Mouse (Mus musculus) lung, embryonic 14.5 days (tissue): Measurements from ENCODE around the gene Tsen54. TPM values are rescaled to one million over a fixed set of nuclear protein-coding genes. Genes with fewer than 3 reads are reported as not detected.

Source experiments
- ATAC-seq: fragments of 200-750 bp; cut with Nextera tagmentation; 2 replicates; pipeline ENCODE4 v1.8.0; 2017; ENCODE audit warnings: mild to moderate bottlenecking, moderate TSS enrichment, moderate library complexity; ENCODE audit not compliant: insufficient read depth
- DNase-seq: peaks from one replicate; pipeline ENCODE4 v3.0.0-alpha.2; 2015
- H3K27ac ChIP-seq: fragments of 300-500 bp; sonication (generic); 2 replicates; pipeline ENCODE4 v1.5.1; 2014; ENCODE audit warnings: low read depth, mild to moderate bottlenecking, moderate library complexity
- H3K27me3 ChIP-seq: fragments of 300-500 bp; sonication (generic); 2 replicates; pipeline ENCODE4 v1.6.1; 2014; ENCODE audit warnings: low read length, control low read depth; ENCODE audit not compliant: insufficient read depth
- H3K36me3 ChIP-seq: fragments of 300-500 bp; sonication (generic); 2 replicates; pipeline ENCODE4 v1.6.1; 2014; ENCODE audit warnings: control low read depth; ENCODE audit not compliant: insufficient read depth
- H3K4me1 ChIP-seq: fragments of 300-500 bp; sonication (generic); 2 replicates; pipeline ENCODE4 v1.6.1; 2014; ENCODE audit warnings: antibody characterized with exemption, control low read depth; ENCODE audit not compliant: insufficient read depth
- H3K4me2 ChIP-seq: fragments of 300-500 bp; sonication (generic); 2 replicates; pipeline ENCODE4 v1.6.1; 2014; ENCODE audit warnings: mild to moderate bottlenecking
- H3K4me3 ChIP-seq: fragments of 300-500 bp; sonication (generic); 2 replicates; pipeline ENCODE4 v1.5.1; 2014; ENCODE audit warnings: low read depth, low read length
- H3K9ac ChIP-seq: fragments of 300-500 bp; sonication (generic); 2 replicates; pipeline ENCODE4 v1.6.1; 2014
- H3K9me3 ChIP-seq: fragments of 300-500 bp; sonication (generic); 2 replicates; pipeline ENCODE4 v1.6.1; 2016; ENCODE audit warnings: low read depth, low read length, control low read depth
- CTCF ChIP-seq: IDR thresholded peaks from 2 replicates; pipeline ENCODE4 v1.5.1; 2016; ENCODE audit warnings: antibody characterized with exemption, low read depth
- WGBS: fragments of 180-500 bp; shearing (Covaris S2); extraction: QIAGEN DNeasy Blood & Tissue Kit; methylation state at CpG from one replicate; pipeline ENCODE4 v1.1.7; 2014; 5-methylcytosine and 5-hydroxymethylcytosine counted together
- polyA plus RNA-seq: library from polyadenylated mRNA; unstranded; fragments of >200 nt; fragmentation: Nextera tagmentation; extraction: Ambion mirVana; gene quantifications from 2 replicates; pipeline ENCODE4 v1.2.1, GENCODE M21; 2014

The Tsen54 gene
- polyA plus RNA-seq, 1 experiment from 2014 or later: 35.0 TPM

DNA sequence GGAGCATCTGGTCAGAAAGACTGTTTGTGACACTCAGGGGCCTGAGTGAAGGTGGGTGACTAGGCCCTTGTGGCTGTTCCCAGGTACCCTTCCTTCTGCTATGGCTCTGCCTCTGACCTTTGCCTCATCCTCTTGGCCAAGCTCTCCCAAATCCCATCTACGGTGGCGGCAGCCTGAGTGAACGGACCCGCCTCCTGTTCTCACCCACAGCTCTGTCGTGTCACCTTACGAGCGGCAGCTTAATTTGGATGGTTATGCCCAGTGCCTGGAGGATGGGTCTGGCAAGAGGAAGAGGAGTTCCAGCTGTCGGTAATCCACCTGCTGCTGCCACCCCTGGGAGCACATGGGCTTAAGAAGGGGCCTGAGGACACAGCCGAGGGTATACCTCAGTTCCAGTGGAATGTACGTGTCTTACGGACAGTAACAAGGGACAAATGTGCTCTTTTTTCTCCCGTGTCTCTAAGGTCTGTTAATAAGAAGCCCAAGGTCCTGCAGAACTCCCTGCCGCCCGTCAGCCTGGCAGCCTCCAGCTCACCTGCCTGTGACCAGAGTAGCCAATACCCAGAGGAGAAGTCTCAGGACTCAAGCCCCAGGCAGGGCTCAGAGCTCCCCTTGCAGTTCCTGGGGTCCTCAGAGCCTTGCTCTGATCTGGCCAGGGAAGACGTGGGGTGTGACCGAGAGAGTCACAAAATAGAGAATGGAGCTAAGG lies 5.5 kb downstream of the Tsen54 start:
- ATAC-seq: no peak

DNA sequence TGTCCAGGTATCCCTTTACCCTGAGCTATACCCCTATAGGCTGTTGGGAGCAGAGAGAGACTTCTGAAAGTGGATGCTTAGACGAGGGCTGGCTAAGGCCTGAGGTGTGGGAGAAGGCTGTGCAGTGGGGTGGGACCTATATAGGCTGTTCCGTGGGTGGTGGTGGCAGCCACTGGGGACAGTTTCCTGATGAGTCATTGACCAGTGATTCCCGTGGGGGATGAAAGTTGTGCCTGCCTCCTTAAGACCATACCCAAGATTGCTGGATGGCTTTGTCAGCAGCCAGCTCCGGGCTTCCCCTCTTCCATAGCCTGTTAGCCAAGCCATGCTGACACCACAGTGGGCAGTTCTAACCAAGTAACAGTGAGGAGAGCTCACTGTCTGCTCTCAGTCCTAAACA lies 6.5 kb downstream of the Tsen54 start:
- Histone ChIP-seq H3K9me3 (no peaks in the 10 kb centered on the region), H3K4me3 (no peak overlapping the region), H3K27me3 (peaks cover 7% of the 10 kb centered on the region; the same call in 1 of the 2 replicates), H3K4me1 (peaks cover 2% of the 10 kb centered on the region; the same call in 1 of the 2 replicates), H3K9ac (no peak overlapping the region), H3K27ac (no peak overlapping the region), H3K36me3 (peaks cover 51% of the 10 kb centered on the region), H3K4me2 (no peak overlapping the region)
- 70% methylated on average over 4 of the region's 4 CpGs for WGBS
- no peak for TF ChIP-seq CTCF
- ATAC-seq (no peak), DNase-seq (no peak)

More for the DNA sequence above, 5.5 kb downstream of the Tsen54 start:
- Histone ChIP-seq H3K4me2 (no peak overlapping the region), H3K9ac (no peak overlapping the region), H3K9me3 (no peaks in the 10 kb centered on the region), H3K27me3 (0 out of 2 replicates have a peak, but pooled peaks cover 7% of the 10 kb centered on the region), H3K36me3 (peaks cover 51% of the 10 kb centered on the region), H3K4me1 (peaks cover 2% of the 10 kb centered on the region; the same call in 1 of the 2 replicates), H3K27ac (no peak overlapping the region), H3K4me3 (no peak overlapping the region)
- WGBS: 84% methylated on average over 16 of the region's 16 CpGs
- no peak for DNase-seq
- TF ChIP-seq CTCF: no peak

DNA sequence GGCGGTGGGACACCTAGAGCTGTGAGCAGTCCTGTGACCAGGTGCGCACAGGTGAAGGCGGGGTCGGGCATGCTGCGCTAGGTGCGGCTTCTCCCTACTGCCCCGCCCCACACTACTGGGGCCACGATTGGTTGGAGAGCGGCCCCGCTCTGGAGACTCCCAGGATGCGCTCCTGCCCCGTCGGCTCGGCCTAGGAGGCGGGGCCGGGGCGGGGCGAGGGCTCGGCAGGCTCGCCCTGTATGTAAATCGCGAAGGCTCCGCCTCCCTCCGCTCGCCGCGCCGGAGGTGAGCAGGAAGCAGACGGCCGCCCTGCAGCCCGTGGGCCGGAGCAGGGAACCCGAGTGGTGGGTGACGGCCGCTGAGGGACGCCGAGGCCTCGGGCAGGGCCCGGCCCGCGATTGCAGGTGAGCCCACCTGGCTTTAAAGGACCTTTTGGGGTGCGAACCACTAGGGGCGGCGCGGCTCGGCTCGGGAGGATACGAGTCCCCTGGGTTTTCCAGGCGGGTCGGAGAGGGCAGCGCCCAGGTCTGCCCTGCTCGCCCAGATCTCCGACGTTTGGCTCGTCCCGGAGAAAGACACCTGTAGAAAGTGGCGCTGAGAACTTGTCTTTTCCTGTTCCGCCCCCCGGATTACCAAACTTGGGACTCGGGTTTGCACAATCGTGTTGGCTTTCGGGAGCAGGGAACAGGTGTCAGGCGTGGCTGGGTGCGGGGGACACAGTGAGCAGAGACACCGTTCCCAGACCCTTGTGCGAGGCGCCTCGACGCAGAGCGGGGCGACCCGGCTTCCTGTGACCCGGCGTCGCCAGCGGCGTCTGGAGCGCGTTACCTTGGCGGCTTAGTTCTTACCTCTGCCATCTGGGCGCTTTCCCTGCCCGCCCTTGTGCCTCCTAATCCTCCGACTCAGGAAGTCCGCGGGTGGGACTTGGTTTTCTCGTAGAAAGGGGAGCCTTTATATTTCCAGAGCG lies 9.5 kb downstream of the Tsen54 start, which contains the start of gene Llgl2:
Llgl2 (plus strand) TSS at position 276 of the 967 bp plus-strand sequence.
- Histone ChIP-seq H3K9ac (peak within 1 kb of the TSS; percentile 62), H3K27ac (peak within 1 kb of the TSS; percentile 65), H3K27me3 (peaks cover 7% of the 10 kb centered on the region; the same call in 1 of the 2 replicates), H3K4me2 (peak within 1 kb of the TSS; percentile 95), H3K4me3 (peak within 1 kb of the TSS; percentile 74), H3K36me3 (peaks cover 32% of the 10 kb centered on the region), H3K9me3 (no peaks in the 10 kb centered on the region), H3K4me1 (peaks cover 2% of the 10 kb centered on the region; the same call in 1 of the 2 replicates)
- WGBS: under 1% methylated on average over 86 of the region's 87 CpGs
- ATAC-seq: peak; percentile 98
- DNase-seq: peak; percentile 95
- peak; percentile 22; the same call in 1 of the 2 replicates for TF ChIP-seq CTCF

DNA sequence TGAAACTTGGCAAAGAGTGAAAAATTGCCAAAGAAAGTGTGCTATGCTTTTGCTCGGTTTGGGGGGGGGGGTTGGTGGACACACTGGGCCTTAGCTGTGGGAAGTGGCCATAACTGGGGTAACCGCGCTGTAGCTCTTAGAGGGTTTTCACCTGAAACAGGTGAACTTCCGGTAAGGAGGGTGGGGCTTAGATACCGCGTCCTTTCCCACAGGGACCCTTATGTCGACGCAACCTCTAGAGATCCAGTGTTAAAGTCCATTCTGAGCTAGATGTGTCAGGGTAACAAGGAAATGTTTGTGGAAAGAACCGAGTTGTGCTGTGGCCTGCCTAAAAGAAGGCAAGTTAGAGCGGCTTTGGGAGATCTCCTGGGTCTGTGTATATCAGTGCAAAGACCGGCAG lies 10.3 kb downstream of the Tsen54 start:
- no peak overlapping the region for H3K27ac ChIP-seq
- H3K4me2 ChIP-seq: peak overlapping the region; percentile 95
- peaks cover 2% of the 10 kb centered on the region; the same call in 1 of the 2 replicates for H3K4me1 ChIP-seq
- peaks cover 7% of the 10 kb centered on the region; the same call in 1 of the 2 replicates for H3K27me3 ChIP-seq
- H3K9me3 ChIP-seq: no peaks in the 10 kb centered on the region
- 13% methylated on average over 11 of the region's 11 CpGs for WGBS
- no peak for TF ChIP-seq CTCF
- peak overlapping the region; percentile 62 for H3K9ac ChIP-seq
- ATAC-seq: no peak
- peak overlapping the region; percentile 74 for H3K4me3 ChIP-seq
- H3K36me3 ChIP-seq: peaks cover 31% of the 10 kb centered on the region
- no peak for DNase-seq

DNA sequence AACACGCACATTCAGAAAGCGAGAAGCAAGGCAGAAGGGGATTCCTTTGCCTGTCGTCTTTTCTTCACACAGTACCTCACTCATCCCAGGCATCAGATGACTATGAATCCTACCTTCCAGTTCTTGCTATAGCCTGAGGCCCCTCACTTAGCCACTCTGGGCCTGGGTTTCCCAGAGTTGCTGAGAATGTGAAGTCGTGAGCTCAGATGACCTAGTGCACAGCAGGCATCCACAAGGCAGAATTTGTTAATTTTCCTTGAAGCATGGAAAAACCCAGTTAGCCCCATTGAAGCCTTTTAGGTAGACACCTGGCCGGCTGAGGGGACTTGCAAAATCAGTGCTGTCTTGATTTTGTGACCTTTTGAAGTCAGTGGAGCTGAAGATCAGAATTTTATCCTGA lies 12.0 kb downstream of the Tsen54 start:
- Histone ChIP-seq H3K4me3 (no peak overlapping the region), H3K27me3 (peaks cover 7% of the 10 kb centered on the region; the same call in 1 of the 2 replicates), H3K36me3 (peaks cover 14% of the 10 kb centered on the region), H3K9ac (no peak overlapping the region), H3K9me3 (no peaks in the 10 kb centered on the region), H3K27ac (no peak overlapping the region), H3K4me2 (peak overlapping the region; percentile 11; the same call in 1 of the 2 replicates), H3K4me1 (peaks cover 12% of the 10 kb centered on the region; the same call in 1 of the 2 replicates)
- TF ChIP-seq CTCF: no peak
- ATAC-seq (no peak), DNase-seq (no peak)
- WGBS: 48% methylated on average over 5 of the region's 5 CpGs

DNA sequence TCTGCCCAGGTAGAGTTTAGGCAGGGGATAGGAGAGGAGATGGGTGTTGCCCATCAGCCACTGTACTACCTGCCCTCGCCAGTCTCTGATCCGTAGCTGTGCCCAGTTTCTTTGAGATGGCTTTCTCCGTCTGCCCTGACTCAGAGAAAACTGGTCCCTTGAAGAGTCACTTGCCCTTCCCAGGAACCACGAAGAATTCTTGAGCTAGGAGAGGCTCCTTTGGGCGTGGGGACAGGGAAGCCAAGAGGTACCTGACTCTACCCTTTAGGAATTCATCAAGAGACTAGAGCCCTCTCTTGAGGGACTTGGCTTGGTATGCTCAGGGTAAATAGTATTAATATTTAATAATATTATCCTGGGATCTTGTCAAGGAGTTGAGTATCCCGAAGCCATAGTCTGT lies 13.1 kb downstream of the Tsen54 start:
- peaks cover 7% of the 10 kb centered on the region; the same call in 1 of the 2 replicates for H3K27me3 ChIP-seq
- TF ChIP-seq CTCF: no peak
- DNase-seq (no peak), ATAC-seq (no peak)
- H3K36me3 ChIP-seq: peaks cover 4% of the 10 kb centered on the region; the same call in 1 of the 2 replicates
- no peak overlapping the region for H3K4me2 ChIP-seq
- peaks cover 20% of the 10 kb centered on the region for H3K4me1 ChIP-seq
- peak overlapping the region; percentile 2; the same call in 1 of the 2 replicates for H3K9ac ChIP-seq
- H3K4me3 ChIP-seq: no peak overlapping the region
- peak overlapping the region; percentile 6; the same call in 1 of the 2 replicates for H3K27ac ChIP-seq
- no peaks in the 10 kb centered on the region for H3K9me3 ChIP-seq
- WGBS: 62% methylated on average over 6 of the region's 6 CpGs
